Mouse (Mus musculus): ENCODE results near the gene AW011738. TPM values are rescaled to one million over a fixed set of nuclear protein-coding genes. Genes with fewer than 3 reads are reported as not detected.
A peak's percentile ranks its signal among the peaks of the same experiment; 100 is the strongest.

AW011738 gene
- total RNA-seq (2021), result 1 to 10 TPM; 7.6 to 7.7 TPM

DNA sequence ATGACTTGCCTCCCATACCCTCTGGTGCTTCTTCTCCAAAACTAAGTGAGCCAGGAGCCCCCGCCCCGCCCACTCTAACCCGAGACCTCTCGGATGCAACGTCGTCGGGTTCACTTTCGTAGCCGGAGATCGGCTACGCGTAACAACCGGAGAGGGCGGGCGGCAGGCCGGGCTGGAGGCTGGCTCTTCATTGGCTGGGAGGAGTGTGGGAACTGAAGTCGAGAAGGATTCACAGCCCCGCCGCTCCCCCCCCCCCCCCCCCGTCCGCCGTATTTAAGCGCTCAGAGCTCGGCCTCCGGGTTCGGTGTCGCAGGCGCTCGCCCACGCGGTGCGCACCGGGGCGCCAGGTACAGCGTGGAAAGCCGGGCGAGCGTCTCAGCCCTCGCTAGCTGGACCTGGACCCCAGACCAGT is at the start of gene AW011738:
Gene AW011738, plus strand, starts transcription at position 304 of the 412 bp plus-strand sequence.
- DNase-seq, result peak; percentile 82

DNA sequence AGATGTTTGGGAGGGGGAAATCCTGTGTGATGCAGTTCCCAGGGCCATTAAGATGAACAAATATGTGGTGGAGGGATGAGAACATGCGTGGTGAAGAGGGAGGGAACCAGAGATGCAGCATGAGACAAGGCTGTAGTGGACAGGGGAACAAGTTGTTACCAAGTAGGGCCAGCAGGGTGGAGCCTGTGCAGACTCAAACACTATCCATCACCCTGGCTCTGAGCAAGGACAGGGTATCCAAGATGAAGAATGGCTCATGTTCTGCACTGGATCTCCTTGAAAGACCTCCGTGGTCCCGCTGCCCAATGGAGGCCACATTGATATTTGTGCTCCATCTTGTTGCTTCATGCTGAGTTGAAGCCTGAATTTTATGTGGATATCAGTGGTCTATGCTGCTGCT is 48.3 kb upstream of the AW011738 start:
- DNase-seq, result no peak

DNA sequence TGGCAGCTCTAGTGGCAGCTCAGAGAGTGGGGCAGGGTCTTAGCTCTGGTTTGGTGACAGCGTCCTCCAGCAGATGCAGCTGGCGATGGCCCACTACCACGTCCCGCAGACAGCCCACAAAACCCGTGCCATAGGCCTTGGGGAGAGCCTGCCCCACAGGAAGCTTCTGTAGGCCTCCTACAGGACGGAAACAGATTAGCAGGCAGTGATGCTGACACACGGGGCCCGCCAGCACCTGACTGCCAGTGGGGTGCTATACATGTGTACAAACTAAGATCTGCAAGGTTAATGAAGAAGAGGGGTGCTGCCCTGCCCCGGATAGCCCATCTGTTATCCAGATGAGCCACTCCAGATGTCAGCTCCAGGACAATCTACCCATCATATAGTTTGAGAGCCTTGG is 36.6 kb upstream of the AW011738 start:
- DNase-seq, result no peak

DNA sequence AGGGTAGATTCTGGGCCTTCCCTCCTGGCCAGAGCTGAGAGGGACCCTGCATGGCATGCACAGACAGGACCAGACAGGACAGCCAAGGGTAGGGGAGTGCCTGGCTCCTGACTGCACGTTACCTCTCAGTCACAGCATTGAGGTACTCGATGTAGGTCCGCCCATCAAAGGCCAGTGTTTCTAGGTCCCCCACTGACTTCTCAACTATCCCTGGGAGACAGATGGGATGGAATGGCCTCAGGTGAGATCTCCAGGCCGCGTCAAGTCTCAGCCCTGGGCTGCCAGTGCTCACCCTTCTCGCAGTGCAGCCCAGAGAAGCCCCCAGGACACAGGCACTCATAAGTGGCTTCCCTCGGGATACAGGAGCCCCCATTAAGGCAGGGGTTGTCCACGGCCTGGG is 34.5 kb upstream of the AW011738 start:
- DNase-seq, result no peak

DNA sequence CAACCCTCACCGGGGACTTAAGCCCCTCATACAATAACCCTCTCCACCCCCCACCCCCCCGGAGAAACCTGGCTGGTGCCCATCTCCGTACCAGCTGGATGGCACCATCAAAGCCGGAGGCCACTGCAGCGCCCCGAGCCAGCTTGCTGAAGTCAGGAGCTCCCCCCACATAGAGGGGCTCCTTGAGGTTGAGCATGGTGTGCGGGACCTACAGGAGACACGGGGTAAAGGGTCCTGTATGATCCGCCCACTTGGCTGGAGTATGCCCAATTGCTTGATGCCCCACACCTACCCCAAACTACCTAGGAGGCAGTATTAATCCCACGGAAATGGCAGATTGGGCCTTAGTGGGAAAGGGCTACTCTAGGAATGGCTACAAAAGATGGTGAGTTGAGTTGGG is 34.0 kb upstream of the AW011738 start:
- no peak for DNase-seq

DNA sequence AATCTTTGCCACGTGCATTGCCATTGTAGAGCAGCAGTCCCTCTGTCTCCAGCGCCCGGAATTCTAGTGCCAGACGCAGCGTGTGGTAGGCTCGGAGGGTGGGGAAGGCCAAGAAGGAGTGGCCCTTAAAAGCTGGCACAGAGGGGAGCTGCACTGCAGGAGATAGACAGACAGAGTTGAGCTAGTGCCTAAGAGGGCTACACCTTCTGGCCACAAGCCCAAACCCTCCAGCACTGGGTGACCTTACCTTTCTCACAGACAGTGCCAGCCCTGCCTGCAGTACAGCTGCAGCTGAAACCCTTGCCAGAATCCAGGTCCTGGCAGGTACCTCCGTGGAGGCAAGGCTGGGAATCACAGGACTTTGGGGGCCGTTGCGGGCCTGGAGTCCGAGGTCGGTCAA is 31.3 kb upstream of the AW011738 start:
- DNase-seq, result peak; percentile 51

DNA sequence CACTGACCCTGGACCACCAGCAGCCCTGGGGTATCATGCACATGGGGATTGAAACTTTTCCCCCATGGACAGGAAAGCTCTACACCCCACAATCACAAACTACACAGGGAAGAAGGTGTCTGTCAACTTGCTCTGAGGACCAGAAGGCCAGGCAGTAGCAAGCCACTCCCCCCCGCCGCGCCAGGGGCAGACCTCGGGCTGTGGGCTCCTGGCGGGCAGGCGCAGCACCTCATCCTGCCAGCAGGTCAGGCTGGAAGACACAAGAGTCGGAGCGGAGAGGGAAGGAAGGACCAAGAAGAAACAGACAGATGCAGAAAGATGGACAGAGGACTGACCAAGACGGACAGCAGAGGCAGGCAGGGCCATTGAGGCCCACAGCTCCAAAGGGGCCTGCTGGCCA is 25.5 kb upstream of the AW011738 start:
- no peak for DNase-seq

DNA sequence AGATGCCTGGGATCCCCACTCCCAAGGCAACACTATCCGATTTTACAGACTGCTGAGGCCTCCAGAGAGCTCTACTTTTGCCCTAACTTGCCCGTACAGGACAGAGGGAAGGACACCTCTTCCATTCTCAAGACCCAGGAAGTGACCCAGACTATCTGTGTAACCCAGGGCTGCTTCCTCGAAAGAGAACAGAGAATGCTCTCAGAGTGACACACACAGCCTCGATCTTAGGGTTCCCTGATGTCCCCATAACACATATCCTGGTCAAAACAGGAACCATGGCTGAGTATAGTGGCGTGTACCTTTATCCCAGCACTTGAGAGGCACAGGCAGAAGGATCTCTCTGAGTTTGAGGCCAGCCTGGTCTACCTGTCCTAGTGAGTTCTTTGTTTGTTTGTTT is 19.4 kb upstream of the AW011738 start:
- no peak for DNase-seq

DNA sequence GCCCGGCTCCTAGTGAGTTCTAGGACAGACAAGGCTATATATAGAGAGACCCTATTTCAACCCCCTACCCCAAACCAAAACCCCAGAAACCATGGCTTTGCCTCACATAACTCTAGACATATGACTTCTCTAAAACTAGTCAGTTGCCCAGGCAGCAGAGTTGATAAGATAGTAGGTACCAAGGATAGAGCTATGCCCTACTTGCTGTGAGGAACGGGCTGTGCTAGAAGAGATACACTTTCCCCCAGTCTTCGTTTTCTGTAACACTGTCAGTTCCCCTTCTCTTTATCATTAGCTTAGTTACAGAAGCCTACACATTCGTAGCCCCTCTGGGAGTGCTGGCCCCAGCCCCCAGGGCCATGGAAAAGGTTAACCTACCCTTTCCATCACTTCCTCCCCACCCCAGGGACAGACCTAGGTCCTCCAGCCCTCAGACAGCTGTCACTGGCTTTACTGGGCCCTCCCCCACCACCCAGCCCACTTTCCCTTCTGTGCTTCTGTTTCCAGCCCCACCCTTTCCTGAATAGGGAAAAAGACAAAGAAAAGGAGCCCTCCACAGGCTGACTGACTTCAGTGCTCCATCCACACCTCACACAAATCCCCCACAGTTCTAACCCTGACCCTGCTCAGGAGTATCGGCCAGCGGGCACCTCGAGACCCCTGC is 18.7 kb upstream of the AW011738 start:
- DNase-seq, result peak; percentile 32

DNA sequence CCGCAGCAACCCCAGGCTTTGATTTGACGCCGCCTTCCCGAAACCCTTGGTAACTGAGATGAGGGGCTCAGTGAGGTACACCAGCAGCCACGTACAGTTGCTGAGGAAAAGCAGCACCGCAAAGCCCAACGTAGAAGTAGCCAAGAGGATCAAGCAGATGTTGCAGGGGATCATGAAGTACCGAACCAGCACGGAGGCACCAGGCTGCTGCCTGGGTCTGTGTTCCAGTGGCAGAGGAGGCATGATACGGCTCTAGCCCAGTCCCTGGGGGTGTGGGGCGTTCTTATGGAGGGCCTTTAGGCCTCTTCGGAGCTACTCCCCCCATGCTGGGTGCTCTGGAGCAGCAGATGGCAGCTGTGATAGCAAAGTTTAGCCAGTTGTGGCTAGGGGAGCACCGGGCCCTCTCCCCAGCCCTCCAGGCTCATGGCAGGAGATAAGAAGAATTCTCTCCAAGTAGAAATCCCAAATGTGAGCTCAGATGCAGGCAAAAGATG is 17.6 kb upstream of the AW011738 start:
- no peak for DNase-seq

DNA sequence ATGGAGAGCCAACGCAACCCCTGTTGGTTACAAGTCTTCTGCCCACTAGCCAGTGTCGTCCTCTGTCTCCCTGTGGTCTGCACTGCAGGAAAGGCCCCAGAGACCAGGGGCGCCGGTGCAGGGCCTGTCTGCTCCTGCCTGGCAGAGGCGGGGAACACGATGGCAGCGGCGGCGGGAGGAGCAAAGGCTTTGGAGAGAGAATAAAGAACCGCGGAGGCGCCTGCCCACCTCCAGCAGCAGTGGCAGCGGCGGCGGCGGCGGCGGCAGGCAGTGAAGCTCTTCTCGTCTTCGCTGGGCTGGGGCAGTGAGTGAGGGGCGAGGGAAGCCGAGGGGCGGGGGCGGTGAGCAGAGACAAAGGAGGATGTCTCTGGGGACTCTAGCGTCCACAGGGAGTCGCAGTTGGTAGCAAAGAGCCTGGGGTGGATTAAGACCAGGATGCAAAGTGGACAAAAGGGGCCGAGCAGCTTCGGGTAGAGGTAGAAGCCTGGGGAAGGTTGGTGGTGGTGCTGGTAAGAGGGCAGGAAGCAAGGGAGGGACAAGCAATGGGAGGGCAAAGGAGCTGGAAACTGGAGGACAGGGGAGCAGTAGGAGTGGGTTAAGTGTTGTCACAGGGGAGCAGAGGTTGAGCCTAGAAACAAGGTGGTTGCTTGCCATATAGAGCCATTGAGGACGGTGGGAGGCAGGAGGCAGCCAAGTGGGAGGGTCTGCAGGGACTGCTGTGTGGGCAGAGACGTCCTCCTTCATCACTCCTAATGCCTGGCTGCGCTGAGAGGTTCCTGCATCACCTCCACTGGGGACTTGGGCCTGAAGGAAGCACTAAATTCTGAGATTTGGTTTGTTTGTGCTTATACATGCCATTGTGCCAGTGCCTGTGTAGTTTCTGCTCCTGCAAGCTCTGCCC is 16.9 kb upstream of the AW011738 start:
- peak; percentile 32 for DNase-seq

DNA sequence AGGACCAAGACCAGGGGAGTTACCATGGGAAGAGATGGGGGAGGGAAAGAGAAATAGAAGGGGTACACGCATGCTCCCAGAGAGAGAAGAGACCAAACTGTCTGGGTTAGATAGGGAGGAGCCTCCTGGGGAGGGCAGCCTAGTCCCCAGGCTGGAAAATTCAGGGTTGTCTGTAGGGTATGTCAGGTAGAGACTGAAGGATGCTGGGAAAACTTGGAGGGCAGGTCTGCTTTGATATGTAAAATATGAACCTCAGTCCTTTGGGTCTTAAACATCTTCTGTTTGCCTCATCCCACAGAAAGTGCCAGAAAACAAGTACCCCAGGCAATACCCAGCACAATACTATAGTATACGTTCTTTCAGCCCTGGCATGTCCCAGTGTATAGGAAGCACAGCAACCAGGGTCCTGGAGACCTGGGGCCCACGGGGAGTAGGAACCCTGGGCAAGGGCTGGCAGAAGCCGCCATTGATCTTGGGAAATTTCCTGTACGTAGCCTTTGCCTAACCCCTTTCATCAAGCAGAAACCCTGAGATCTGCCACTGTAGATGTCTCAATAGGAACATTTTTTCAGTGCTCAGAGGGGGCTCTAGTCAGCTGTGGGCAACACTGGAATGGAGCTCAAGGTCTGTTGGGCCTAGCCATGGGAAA is 14.8 kb upstream of the AW011738 start:
- no peak for DNase-seq

DNA sequence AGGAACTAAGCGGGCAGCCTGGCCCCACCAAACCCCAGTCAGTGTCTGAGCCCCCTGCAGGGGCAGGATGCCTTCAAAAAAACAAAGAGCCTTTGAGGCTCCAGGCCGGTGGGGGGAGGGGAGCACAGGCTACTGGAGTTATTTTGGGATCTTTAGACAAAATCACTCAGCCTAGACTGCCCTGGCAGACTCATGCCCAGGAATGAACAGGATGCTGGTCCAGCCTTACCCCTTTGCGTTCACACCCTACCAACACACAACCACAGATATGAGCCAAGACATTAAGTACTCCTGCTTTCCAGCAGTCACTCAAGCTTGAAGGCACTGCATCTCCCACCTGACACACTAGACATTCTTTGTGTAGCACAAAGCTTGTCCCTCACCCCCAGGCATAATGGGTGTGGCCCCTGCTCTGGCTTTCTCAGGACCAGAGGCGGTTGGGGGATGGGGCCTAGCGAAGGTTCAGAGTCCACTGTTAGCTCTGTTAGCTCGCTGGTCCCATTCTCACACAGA is 14.2 kb upstream of the AW011738 start:
- DNase-seq, result peak; percentile 44

DNA sequence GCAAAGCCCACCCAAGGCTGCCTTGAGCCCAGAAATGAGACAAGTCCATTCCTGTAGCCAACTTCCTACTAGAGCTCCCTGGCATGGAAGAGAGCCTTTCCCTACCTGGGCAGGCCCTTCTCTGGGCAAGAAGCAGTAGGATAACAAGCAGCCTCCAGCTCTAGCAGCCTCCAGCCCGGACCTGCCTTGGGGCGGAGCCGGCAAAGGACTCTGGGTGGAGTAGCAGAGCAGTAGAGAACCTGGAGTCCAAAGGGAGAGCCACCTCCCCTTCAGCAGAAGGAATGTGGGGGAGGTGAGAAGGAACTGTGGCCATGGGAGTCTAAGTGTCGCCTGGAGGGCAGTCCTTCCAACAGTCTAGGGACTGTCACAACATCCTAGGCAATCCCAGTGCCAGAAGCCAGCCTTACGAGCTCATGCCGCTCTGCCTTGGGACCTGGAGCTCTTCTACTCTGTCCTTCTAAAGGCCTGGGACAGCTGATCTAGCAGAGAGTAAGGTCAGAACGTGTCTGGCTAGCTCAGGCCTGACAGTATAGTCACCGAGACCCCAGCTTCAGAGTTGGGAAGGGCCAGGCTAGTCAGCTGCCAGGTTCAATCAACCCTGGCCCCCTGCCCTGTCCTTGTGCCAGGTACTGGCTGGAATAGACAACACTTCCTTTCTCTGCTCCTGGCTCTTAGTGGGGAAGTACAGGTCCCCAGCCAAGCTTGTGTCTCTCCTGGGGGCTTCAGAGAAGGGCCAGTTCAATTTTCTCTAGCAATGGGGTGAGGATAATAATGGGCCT is 10.5 kb upstream of the AW011738 start:
- peak; percentile 72 for DNase-seq

DNA sequence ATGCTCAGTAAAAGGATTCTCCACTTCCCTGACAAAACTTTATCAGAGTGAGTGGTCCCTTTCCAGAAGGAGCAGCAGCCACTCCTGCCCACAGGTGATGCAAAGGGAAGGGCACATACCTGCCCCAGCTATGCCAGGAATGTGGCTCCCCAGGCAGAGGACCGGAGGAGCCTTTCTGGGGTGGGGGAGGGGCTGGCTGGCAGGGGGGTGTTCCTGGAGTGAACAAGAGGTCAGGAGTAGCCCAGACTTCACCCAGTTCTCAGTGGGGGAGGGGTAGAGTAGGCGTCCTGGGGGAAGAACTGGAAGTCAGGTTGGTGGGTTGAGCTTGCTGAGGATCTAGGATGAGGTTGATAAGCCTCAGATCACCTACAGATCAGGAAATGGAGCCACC is 9.9 kb upstream of the AW011738 start:
- no peak for DNase-seq

DNA sequence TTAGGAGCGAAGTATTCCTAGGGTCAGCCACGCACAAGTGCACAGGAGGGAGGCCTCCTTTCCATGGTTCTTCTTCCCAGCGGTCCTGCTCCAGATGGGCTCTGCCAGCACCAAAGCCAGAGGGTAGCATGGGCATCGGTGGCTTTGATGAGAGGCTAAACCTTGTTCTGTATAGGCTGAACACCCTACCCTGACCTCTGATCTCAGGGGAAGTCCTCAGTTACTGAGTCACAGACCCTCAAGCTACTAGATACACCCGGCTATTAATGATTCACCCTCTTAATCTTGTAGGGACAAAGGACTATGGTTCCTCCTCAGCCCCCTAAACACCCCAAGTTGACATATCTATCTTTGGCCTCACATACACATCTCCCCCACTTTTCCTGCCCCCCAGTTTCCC is 9.2 kb upstream of the AW011738 start:
- no peak for DNase-seq

DNA sequence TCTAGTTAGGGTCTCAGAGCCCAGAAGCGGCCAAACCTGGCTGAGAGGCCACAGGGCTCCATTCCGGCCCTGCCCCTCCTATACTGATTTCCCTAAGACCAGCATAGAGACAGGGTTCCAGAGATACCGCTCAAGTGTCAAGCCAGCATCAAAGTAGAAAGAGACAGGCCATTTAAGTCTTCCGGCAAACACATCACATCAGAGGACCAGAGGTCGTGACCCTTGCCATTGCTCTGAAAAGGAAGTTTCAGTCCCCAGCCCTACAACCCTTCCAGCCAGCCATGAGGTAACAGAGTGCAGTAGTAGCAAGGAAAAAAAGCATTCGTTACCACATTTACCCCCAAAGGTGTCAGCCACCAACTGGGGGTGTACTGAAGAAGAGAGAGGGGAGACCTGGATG is 8.8 kb upstream of the AW011738 start:
- no peak for DNase-seq

DNA sequence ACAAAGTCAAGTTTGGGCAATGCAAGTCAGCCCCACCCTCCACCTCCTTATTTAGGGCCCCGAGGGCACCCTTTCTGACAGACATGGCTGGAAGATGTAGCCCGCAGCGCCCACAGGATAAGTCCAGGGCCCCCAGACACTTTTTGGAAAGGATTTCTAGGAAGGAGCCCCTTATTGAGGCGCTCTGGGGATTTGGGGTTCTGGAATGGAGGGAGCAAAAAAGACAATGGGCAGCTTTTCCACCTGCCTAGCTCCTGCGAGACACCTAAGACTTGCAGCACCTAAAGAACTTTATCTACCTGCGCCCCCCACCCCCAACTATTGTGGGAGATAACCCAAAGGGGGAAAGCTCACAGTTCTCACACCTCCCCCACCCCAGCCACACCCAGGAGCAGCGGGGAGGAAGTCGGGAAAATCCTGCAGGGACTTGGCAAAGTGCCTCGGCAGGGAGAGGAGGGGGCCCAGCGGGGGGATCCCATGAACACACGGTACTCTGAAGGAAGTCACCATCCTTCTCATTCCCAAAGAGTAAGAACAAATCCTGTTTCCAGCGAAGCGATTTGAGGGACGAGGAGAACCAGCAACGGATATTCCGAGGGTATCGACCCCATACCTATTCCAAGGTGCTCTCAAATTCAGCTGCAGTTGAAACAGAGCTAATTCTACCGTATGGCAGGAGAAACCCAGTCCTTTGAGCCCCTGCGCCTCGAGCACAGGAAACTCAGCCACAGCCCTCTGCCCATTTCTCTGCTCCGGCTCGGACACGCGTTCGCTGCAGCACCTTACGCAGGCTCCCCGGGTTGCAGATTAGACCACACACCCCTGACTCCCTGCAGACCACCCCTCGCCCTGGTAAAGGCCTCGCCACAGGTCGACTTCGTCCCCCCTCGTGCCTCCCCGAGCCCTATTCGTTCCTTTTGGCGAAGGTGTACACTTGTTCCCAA is 6.9 kb upstream of the AW011738 start:
- DNase-seq, result peak; percentile 85

DNA sequence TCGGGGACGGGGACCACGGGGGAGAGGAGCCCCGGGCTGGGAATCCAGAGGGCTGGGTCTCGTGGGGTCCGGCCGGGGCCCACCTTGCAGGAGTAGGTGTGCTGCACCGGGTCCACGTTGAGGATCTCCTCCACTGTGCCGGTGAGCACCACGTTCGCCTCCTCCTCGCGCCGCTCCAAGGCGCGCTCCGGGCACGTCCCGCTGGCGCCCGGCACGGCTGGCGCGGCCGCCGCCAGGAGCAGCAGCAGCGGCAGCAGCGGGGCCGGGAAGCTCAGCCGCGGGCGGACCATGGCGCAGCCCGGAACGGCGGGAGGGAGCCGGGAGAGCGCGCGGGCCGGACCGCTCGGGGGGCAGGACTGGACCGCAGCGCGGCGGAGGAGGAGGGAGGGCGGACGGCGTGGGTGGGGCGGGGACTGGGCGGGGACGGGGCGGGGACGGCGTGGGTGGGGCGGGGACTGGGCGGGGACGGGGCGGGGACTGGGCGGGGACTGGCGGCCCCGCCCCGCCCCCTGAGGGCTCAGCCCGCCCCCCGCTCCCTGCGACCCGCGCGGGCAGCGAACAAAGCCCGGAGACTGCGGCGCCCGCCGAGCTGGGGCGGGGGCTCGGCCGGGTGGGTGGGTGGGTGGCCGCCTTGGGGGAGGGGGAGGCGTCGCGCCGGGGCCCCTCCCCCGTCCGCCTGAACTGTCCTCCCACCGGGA is 5.8 kb upstream of the AW011738 start, which contains the start of gene Agrn:
Gene Agrn, minus strand, starts transcription at position 358 of the 698 bp plus-strand sequence.
- DNase-seq, result peak; percentile 80

DNA sequence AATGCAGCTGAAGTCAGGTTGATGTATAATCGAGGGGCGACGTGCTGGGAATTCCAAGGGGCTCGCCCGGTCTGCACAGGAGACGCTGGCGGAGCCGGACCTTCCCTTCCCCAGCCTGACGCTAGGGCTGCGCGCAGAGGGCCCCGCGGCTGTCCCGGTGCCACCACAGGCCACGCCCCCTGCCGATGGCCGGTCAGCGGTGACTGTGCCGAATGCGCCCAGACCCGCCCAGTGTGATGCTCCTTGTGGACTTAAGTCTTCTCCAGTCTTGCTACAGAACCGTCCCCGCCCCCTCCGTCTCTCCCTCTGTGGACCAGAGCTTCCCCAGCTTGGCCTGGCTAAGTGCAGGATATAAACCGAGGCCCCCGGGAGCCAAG is 5.3 kb upstream of the AW011738 start:
- peak; percentile 96 for DNase-seq
